Mouse (Mus musculus): ENCODE measurements around the gene Gm21394. TPM values are rescaled to one million over a fixed set of nuclear protein-coding genes. Genes with fewer than 3 reads are reported as not detected.
"Not testable (repeated sequence)": the region's sequence is repeated elsewhere in the genome, so short reads cannot be mapped to it uniquely, and the experiment has no call there.

The Gm21394 gene
- not detected in 2 replicates for polyA plus RNA-seq (2015; fragmentation: Nextera tagmentation; extraction: Ambion mirVana)

DNA sequence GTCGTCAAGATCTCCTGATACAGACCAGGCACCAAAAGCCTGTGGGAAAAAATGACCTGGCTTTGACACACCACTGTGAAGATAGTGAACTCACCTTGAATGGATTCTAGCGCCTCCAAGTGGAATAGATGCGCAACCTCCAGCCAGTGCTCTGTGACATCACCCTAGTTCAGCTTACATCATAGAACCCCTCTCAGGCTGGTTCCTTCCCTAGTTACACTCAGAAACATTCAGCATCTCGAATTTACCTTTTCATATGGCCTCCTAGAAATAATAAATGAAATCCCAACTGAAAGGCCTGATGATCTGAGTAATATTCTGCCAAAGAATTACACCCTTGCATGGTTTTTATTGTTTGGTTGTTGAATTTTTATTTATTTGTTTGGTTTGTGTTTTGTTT is at the start of gene Gm21394:
Gm21394 (minus strand) TSS at position 101 of the 400 bp plus-strand sequence.
- not testable (repeated sequence) for H3K4me1 ChIP-seq; ATAC-seq (ENCODE audit: low FRiP score, low read depth); H3K9me3 ChIP-seq

More for the DNA sequence above, at the start of gene Gm21394:
- H3K36me3 ChIP-seq; H3K27ac ChIP-seq; H3K4me2 ChIP-seq (replicated peaks); H3K27me3 ChIP-seq; H3K9ac ChIP-seq; H3K4me3 ChIP-seq: not testable (repeated sequence)
- WGBS: no CpG with 5 or more reads among the region's 4 CpGs

Other genes starting within 250 kb of the Gm21394 start
- gene Gm21409, start 181.8 kb upstream of the Gm21394 start, polyA plus RNA-seq (2015; fragmentation: Nextera tagmentation; extraction: Ambion mirVana): not detected in 2 replicates

Measured in limb, embryonic 13.5 days (tissue).